Mouse (Mus musculus): Measurements from ENCODE around the gene Poc1b.

DNA sequence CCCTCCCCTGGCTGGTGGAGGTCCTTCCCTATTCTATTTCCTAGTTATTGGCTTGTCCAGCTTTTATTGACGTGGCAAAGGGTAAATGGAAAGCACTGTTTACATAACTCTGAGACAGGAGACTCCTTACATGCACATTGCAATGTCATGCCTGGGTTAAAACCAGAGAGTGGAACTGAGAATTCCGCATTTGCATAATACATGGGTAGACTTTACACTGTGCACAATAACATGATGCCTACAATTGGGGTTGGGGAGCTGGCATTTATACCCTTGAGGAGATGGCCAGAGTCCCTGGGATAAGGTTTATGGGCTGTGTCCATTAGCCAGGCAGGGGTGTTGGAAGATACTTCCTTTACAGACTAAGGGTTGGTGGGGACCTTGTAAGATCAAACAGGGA lies 13.5 kb upstream of the Poc1b start:
- TF ChIP-seq CEBPB (IDR thresholded peaks at IDR 0.05; ENCODE audit: low read depth) (no peak), MAX (IDR thresholded peaks at IDR 0.05) (no peak), CTCF (IDR thresholded peaks at IDR 0.05; ENCODE audit: control insufficient read depth, insufficient read depth, insufficient read length) (no peak), MYOG (IDR thresholded peaks at IDR 0.05; ENCODE audit: control insufficient read depth, extremely low read depth, insufficient read length) (no peak)

Measured in C2C12 (cell line).